Mouse (Mus musculus) regulatory T cell (primary cell): ENCODE measurements around the gene Gm10337.

Experiments used
- in situ Hi-C: fragments of 300-600 bp; cut with MboI, MseI; formaldehyde crosslinking; loops from one replicate; pipeline ENCODE4 v1.15.1; 2025; ENCODE audit warnings: high pct_unique_total_duplicates

Gene Gm10337

GRCm38 (mm10) chr15:102499851-102500250 lies 3.7 kb upstream of the Gm10337 start:
- in situ Hi-C loops, result no loop called here

- in situ Hi-C loops, result no loop called here
Measured at GRCm38 (mm10) chr15:102500479-102500878, 3.0 kb upstream of the Gm10337 start.

- in situ Hi-C loops, result no loop called here
Measured at GRCm38 (mm10) chr15:102501084-102501814, 2.3 kb upstream of the Gm10337 start.

- in situ Hi-C loops, result no loop called here
Measured at GRCm38 (mm10) chr15:102502254-102502840, 1.2 kb upstream of the Gm10337 start.

- in situ Hi-C loops, result no loop called here
Measured at GRCm38 (mm10) chr15:102503924-102504782, 631 bp downstream of the Gm10337 start.

- in situ Hi-C loops, result no loop called here
Measured at GRCm38 (mm10) chr15:102505073-102505769, 1.7 kb downstream of the Gm10337 start.

- in situ Hi-C loops, result no loop called here
Measured at GRCm38 (mm10) chr15:102505770-102506463, 2.4 kb downstream of the Gm10337 start.

- in situ Hi-C loops, result no loop called here
Measured at GRCm38 (mm10) chr15:102506464-102506830, 2.9 kb downstream of the Gm10337 start.

- in situ Hi-C loops, result no loop called here
Measured at GRCm38 (mm10) chr15:102506864-102507263, 3.3 kb downstream of the Gm10337 start.

- in situ Hi-C loops, result no loop called here
Measured at GRCm38 (mm10) chr15:102507561-102507960, 4.0 kb downstream of the Gm10337 start.

GRCm38 (mm10) chr15:102508336-102508735 lies 4.8 kb downstream of the Gm10337 start:
- in situ Hi-C loops, result no loop called here

GRCm38 (mm10) chr15:102510110-102510509 lies 6.6 kb downstream of the Gm10337 start:
- in situ Hi-C loops, result no loop called here

GRCm38 (mm10) chr15:102510590-102511284 lies 7.2 kb downstream of the Gm10337 start:
- in situ Hi-C loops, result no loop called here

- in situ Hi-C loops, result no loop called here
Measured at GRCm38 (mm10) chr15:102511285-102511833, 7.8 kb downstream of the Gm10337 start.

GRCm38 (mm10) chr15:102512010-102512409 lies 8.5 kb downstream of the Gm10337 start:
- in situ Hi-C loops, result no loop called here

- in situ Hi-C loops, result no loop called here
Measured at GRCm38 (mm10) chr15:102512471-102512870, 8.9 kb downstream of the Gm10337 start.

- in situ Hi-C loops, result no loop called here
Measured at GRCm38 (mm10) chr15:102513004-102513403, 9.5 kb downstream of the Gm10337 start.

GRCm38 (mm10) chr15:102515261-102515660 lies 11.7 kb downstream of the Gm10337 start:
- in situ Hi-C loops, result no loop called here

- in situ Hi-C loops, result no loop called here
Measured at GRCm38 (mm10) chr15:102515791-102516190, 12.3 kb downstream of the Gm10337 start.

GRCm38 (mm10) chr15:102516293-102516692 lies 12.8 kb downstream of the Gm10337 start:
- in situ Hi-C loops, result no loop called here
